Mouse (Mus musculus) neural tube, embryonic 12.5 days (tissue): ENCODE measurements at regions not wholly inside any gene's neighbourhood (a gene's known extent, or its start where the extent isn't known, plus 50 kb on each side); places are given as distances from the start of the nearest gene placed in this dataset.
A peak's percentile ranks its signal among the peaks of the same experiment; 100 is the strongest.

ENCODE experiments used
- ATAC-seq: fragments of 200-750 bp; cut with Nextera tagmentation; 2 replicates; pipeline ENCODE4 v1.8.0; 2017; ENCODE audit warnings: low read depth, mild to moderate bottlenecking, moderate TSS enrichment, moderate library complexity; ENCODE audit not compliant: low FRiP score
- H3K27ac ChIP-seq: fragments of 300-500 bp; sonication (generic); 2 replicates; pipeline ENCODE4 v1.5.1; 2016
- H3K27me3 ChIP-seq: fragments of 300-500 bp; sonication (generic); replicated peaks from 2 replicates; pipeline ENCODE4 v1.6.1; 2016; ENCODE audit warnings: mild to moderate bottlenecking
- H3K36me3 ChIP-seq: fragments of 300-500 bp; sonication (generic); 2 replicates; pipeline ENCODE4 v1.6.1; 2016; ENCODE audit warnings: mild to moderate bottlenecking
- H3K4me1 ChIP-seq: fragments of 300-500 bp; sonication (generic); 2 replicates; pipeline ENCODE4 v1.6.1; 2016
- H3K4me2 ChIP-seq: fragments of 300-500 bp; sonication (generic); replicated peaks from 2 replicates; pipeline ENCODE4 v1.6.1; 2016; ENCODE audit warnings: mild to moderate bottlenecking
- H3K4me3 ChIP-seq: fragments of 300-500 bp; sonication (generic); 2 replicates; pipeline ENCODE4 v1.5.1; 2016
- H3K9ac ChIP-seq: fragments of 300-500 bp; sonication (generic); 2 replicates; pipeline ENCODE4 v1.6.1; 2016; ENCODE audit warnings: mild to moderate bottlenecking
- H3K9me3 ChIP-seq: fragments of 300-500 bp; sonication (generic); 2 replicates; pipeline ENCODE4 v1.6.1; 2016; ENCODE audit warnings: mild to moderate bottlenecking
- WGBS: fragments of 180-500 bp; shearing (Covaris S2); methylation state at CpG from one replicate; pipeline ENCODE4 v1.1.7; 2016; 5-methylcytosine and 5-hydroxymethylcytosine counted together

DNA sequence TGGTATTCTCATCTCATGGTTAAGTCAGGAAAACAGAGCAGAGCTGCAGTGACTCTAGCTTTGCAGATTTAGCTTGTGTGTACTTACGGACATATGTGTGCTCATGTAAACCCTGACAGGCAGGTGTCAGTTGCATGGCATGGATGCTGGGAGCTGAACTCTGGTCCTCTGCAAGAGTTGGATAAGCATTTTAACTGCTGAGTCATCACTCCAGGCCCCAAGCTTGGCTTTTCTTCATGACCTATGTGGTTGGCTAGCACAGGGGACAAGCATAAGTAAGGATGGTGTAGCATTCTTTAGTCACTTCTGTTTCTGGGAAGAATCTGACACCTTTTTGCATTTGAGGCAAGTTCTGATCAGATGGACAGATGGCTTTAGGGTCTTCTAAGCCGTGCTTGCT is 120.1 kb upstream of the Sox4 start:
- H3K4me2 ChIP-seq = no peak overlapping the region
- H3K9ac ChIP-seq = no peak overlapping the region
- WGBS = 92% methylated on average over 2 of the region's 2 CpGs
- H3K9me3 ChIP-seq = no peaks in the 10 kb centered on the region
- no peak overlapping the region for H3K27ac ChIP-seq
- no peaks in the 10 kb centered on the region for H3K36me3 ChIP-seq
- ATAC-seq = no peak
- H3K4me3 ChIP-seq = no peak overlapping the region
- no peaks in the 10 kb centered on the region for H3K27me3 ChIP-seq
- H3K4me1 ChIP-seq = no peaks in the 10 kb centered on the region

DNA sequence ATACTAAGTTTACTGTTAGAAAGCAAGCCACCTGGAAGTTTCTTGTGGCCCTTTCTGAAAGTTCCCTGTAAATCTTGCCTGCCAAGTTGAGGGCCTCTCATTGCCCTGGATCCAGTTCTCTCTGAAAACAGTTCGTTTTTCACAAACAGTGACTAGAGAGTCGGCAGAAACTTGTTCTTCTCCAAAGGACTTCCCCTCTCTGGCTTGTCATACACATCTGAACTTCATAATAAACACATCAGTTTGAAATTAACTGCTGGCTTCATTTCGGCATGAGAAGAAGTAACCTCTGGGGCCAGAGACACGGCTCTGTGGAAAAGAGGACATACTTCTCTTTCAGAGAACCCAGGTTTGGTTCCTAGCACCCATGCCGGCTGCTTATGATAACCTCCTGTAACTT is 110.4 kb upstream of the Sox4 start:
- 89% methylated on average over 5 of the region's 5 CpGs for WGBS
- no peak overlapping the region for H3K9ac ChIP-seq
- ATAC-seq = no peak

DNA sequence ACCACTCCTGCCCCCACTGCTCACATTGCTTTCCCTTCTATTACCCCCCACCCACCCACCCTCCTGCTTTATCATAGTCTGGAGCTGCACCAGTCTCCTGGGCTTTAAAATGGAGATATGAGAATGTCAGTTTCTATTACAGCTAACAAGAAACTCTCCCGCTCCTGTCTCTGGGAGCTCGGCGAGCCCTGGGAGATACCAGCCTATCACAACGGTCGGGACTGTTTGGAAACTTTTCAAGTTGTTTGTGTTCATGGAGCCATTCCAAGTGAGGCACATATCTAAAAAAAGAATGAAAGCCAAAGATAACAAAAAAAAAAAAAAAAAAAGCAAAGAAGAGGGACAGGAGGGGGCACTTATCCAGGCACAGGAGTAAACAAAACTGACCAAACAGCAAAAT is 105.2 kb upstream of the Sox4 start:
- Histone ChIP-seq H3K27ac (no peak overlapping the region), H3K4me1 (no peaks in the 10 kb centered on the region), H3K4me3 (no peak overlapping the region), H3K27me3 (no peaks in the 10 kb centered on the region), H3K36me3 (no peaks in the 10 kb centered on the region), H3K9me3 (no peaks in the 10 kb centered on the region), H3K9ac (no peak overlapping the region), H3K4me2 (no peak overlapping the region)
- WGBS = 84% methylated on average over 5 of the region's 5 CpGs
- no peak for ATAC-seq

More for the DNA sequence above, 110.4 kb upstream of the Sox4 start:
- H3K4me1 ChIP-seq = no peaks in the 10 kb centered on the region
- no peaks in the 10 kb centered on the region for H3K36me3 ChIP-seq
- no peak overlapping the region for H3K4me3 ChIP-seq
- no peaks in the 10 kb centered on the region for H3K27me3 ChIP-seq
- no peak overlapping the region for H3K4me2 ChIP-seq
- H3K9me3 ChIP-seq = no peaks in the 10 kb centered on the region
- no peak overlapping the region for H3K27ac ChIP-seq

DNA sequence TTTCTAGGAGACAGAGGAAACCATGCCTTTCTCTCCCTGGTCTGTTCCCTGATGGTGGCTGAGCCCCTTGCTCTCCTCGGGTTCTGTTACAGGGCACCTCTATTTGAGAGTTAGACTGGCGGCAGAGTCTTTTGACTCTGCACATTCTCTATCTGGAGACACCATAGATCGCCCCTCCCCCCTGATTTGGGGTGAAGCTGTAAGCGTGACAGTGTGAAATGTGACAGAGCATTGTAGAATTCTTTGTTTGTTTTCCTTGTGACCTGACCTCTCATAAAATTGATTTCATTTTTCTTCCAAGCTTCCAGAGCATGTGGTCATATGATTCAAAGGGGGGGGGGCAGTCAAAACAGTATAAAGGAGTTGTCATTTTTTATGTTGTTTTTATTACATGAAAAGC is 96.2 kb upstream of the Sox4 start:
- Histone ChIP-seq H3K4me2 (no peak overlapping the region), H3K4me1 (peaks cover 13% of the 10 kb centered on the region; the same call in 1 of the 2 replicates), H3K9ac (no peak overlapping the region), H3K27me3 (no peaks in the 10 kb centered on the region), H3K36me3 (no peaks in the 10 kb centered on the region), H3K9me3 (no peaks in the 10 kb centered on the region), H3K27ac (no peak overlapping the region), H3K4me3 (no peak overlapping the region)
- 38% methylated on average over 4 of the region's 4 CpGs for WGBS
- ATAC-seq = peak; percentile 44; the same call in 1 of the 2 replicates

DNA sequence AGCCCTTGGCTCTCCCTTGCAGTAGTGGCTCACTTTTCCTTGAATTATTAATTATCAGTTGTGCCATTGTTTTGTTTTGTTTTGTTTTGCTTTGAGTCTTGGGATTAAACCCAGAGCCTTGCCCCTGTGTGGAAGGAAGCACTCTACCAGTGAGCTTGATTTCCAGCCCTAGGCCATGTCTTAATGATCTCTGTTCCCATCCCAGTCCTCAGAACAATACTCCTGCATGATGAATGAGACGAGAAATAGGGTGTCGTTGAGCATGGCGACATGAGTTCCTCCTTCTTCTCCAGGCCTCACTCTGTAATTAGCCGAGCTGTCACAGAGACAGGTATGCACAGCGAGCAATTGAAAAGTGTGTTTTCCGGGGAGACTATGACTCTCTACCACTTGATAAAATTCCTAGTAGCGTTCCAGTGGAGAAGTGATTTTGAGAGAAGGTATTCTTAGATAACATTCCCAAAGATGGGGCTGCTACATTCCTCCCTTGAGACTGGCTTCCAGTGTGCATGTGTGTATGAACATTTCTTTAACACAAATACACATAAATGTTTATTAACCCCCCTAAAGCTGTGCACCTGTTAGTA is 95.6 kb upstream of the Sox4 start:
- H3K9me3 ChIP-seq = no peaks in the 10 kb centered on the region
- no peak overlapping the region for H3K9ac ChIP-seq
- 47% methylated on average over 7 of the region's 7 CpGs for WGBS
- no peaks in the 10 kb centered on the region for H3K36me3 ChIP-seq
- H3K4me1 ChIP-seq = peaks cover 13% of the 10 kb centered on the region; the same call in 1 of the 2 replicates
- no peaks in the 10 kb centered on the region for H3K27me3 ChIP-seq
- no peak overlapping the region for H3K4me2 ChIP-seq
- no peak overlapping the region for H3K27ac ChIP-seq
- ATAC-seq = no peak
- H3K4me3 ChIP-seq = no peak overlapping the region

DNA sequence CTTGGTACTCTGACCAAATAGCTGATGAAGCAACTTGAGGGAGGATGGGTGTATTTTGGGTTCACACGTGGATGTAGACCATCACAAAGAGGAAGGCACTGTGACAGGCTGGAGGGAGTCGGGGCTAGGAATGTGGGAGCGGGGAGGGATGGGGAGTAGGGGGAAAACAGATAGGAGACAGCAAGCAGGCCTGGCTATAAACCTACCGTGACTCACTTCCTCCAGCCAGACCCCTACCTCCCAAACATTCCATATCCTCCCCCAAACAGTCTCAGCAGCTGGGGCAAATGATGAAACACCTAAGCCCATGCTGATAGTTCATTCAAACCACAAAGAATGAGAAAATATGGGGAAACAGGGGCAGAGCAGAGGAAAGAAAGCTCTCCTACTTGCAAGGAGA is 91.1 kb upstream of the Sox4 start:
- H3K36me3 ChIP-seq = no peaks in the 10 kb centered on the region
- ATAC-seq = no peak

DNA sequence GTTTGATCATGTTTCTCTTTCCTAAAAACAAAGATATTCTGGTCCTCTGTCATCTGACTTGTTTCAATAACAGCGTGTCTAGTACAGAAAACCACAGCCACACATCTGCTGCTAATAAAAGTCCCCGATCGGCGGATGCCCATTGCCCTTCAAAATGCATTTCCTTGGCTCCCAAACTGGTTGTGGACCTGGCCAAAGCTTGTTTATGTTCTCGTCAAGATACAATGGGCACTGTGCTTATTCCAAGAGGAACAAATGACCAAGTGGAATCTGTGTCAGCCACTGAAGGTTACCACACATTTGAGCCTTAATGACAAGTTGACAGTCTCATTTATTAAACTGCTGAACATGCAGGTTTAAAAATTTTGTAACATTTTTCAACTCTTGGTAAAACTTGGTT is 86.8 kb upstream of the Sox4 start:
- H3K4me2 ChIP-seq = no peak overlapping the region
- 87% methylated on average over 5 of the region's 5 CpGs for WGBS
- no peaks in the 10 kb centered on the region for H3K27me3 ChIP-seq
- no peaks in the 10 kb centered on the region for H3K4me1 ChIP-seq
- no peaks in the 10 kb centered on the region for H3K9me3 ChIP-seq
- no peak for ATAC-seq
- H3K4me3 ChIP-seq = no peak overlapping the region
- H3K9ac ChIP-seq = no peak overlapping the region
- no peaks in the 10 kb centered on the region for H3K36me3 ChIP-seq
- H3K27ac ChIP-seq = no peak overlapping the region

More for the DNA sequence above, 91.1 kb upstream of the Sox4 start:
- 64% methylated on average over 4 of the region's 4 CpGs for WGBS
- Histone ChIP-seq H3K27me3 (no peaks in the 10 kb centered on the region), H3K9ac (no peak overlapping the region), H3K4me3 (no peak overlapping the region), H3K4me1 (peaks cover 13% of the 10 kb centered on the region; the same call in 1 of the 2 replicates), H3K9me3 (no peaks in the 10 kb centered on the region), H3K27ac (no peak overlapping the region), H3K4me2 (no peak overlapping the region)

DNA sequence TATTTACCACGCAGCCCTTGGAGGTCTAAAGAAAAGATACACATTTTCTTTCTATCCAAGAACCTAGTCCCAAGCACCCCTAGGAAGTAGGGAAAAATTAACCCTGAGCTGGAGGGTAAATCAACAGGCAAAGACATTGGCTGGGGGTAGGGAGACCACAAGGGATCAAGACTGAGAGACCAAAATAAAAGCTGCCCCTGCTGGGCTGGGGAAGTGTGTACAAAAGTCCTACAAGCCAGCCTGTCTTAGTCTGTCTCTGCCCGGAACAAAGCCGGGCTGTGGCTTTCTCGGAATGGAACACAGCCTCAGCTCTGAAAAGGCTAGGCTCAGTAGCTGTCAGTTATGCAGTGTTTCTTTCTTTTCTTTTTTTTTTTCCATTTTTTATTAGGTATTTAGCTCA is 81.4 kb upstream of the Sox4 start:
- H3K27me3 ChIP-seq = no peaks in the 10 kb centered on the region

DNA sequence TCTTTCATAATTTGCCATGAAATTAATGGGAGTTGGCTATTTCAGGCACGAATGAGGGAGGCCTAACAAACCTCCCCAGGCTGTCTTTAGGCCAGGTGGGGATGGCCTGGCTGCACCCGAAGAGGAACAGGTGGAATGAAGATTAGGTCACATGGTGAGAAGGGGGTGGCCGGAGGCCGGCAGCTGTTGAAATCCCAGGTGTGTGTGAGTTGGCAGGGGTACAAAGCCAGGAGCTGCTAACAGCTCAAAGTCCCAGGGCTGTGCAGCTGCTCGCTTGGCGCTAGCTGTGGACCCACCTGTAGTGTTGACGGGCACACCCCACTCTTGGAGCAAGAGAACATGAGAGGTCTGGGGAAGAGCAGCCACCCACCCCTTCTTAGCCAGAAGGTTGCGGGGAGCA is 80.9 kb upstream of the Sox4 start:
- 61% methylated on average over 8 of the region's 8 CpGs for whole genome bisulfite sequencing
- Histone ChIP-seq H3K4me3 (no peak overlapping the region), H3K36me3 (no peaks in the 10 kb centered on the region)

More for the DNA sequence above, 81.4 kb upstream of the Sox4 start:
- Histone ChIP-seq H3K4me1 (peaks cover 4% of the 10 kb centered on the region; the same call in 1 of the 2 replicates), H3K27ac (no peak overlapping the region), H3K9me3 (no peaks in the 10 kb centered on the region), H3K36me3 (no peaks in the 10 kb centered on the region), H3K4me2 (no peak overlapping the region), H3K9ac (no peak overlapping the region), H3K4me3 (no peak overlapping the region)
- 33% methylated on average over 4 of the region's 4 CpGs for WGBS
- peak; percentile 63; the same call in 1 of the 2 replicates for ATAC-seq

DNA sequence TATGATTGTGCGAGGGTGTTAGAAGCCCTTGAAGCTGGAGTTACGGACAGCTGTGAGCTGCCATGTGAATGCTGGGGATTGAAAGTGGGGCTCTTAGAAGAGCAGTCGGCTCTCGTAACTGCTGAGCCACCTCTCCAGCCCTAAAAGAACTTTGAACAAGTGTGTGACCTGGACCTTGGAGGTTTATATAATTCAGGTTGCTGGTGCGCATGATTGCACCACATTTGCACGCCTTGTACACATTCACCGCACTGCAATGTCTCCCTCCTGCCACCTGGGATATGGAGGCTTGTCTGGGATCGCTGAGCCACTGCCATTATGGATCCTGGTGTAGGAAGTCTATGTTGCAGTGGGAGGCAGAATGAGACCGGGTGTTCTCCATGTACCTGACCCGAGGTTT is 73.6 kb upstream of the Sox4 start:
- Histone ChIP-seq H3K36me3 (no peaks in the 10 kb centered on the region), H3K27ac (no peak overlapping the region), H3K9me3 (no peaks in the 10 kb centered on the region), H3K9ac (no peak overlapping the region), H3K4me3 (no peak overlapping the region), H3K4me1 (no peaks in the 10 kb centered on the region), H3K27me3 (no peaks in the 10 kb centered on the region), H3K4me2 (no peak overlapping the region)
- WGBS = 91% methylated on average over 10 of the region's 10 CpGs
- no peak for ATAC-seq

More for the DNA sequence above, 80.9 kb upstream of the Sox4 start:
- H3K9me3 ChIP-seq = no peaks in the 10 kb centered on the region
- no peak overlapping the region for H3K4me2 ChIP-seq
- H3K27ac ChIP-seq = no peak overlapping the region
- H3K9ac ChIP-seq = no peak overlapping the region
- H3K4me1 ChIP-seq = peaks cover 4% of the 10 kb centered on the region; the same call in 1 of the 2 replicates
- no peak; the same call in 1 of the 2 replicates for ATAC-seq
- H3K27me3 ChIP-seq = no peaks in the 10 kb centered on the region

DNA sequence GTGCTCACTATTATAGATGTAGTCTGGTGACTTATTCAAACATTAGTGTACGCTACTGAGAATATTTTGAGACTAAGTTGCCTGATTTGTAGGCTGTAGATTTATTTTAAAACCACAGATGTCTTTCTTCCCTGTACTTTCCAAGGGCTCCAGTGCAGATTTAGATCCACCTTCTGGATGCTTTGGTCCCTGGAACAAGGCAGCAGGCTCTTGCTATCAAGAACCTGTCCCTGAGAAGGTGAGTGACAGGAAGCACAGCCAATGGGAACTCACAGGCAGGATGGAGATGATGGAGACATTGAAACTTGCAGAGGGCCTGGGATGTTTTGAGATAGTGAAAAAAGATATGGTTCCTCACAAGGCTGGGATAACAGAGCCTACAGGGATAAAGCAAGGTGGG is 70.0 kb upstream of the Sox4 start:
- Histone ChIP-seq H3K27ac (no peak overlapping the region), H3K4me3 (no peak overlapping the region), H3K27me3 (no peaks in the 10 kb centered on the region), H3K9ac (no peak overlapping the region), H3K36me3 (no peaks in the 10 kb centered on the region), H3K4me2 (no peak overlapping the region), H3K9me3 (no peaks in the 10 kb centered on the region), H3K4me1 (no peaks in the 10 kb centered on the region)
- no peak for ATAC-seq
- 91% methylated on average over 1 of the region's 1 CpGs for WGBS

DNA sequence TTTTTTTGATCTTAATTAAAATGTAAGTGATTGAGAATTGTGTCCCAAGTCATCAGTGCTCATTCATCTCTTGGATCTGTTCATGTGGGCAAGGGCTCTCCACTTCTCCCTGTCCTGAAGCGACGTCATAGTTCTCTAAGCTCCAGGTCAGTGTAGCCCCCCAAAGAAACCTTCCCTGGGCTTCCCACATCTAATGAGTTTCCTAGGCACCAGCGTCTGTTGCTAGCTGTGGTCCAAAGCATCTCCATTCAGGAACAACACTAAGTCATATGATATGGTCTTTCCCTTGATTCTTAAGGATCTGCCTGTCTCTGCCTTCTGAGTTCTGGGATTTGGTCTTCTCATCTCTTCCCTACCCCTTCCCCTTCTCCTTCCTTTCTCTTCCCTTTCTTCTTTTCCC is 66.3 kb upstream of the Sox4 start:
- Histone ChIP-seq H3K27ac (no peak overlapping the region), H3K4me1 (peaks cover 9% of the 10 kb centered on the region; the same call in 1 of the 2 replicates), H3K9ac (no peak overlapping the region), H3K27me3 (no peaks in the 10 kb centered on the region), H3K4me2 (no peak overlapping the region), H3K9me3 (no peaks in the 10 kb centered on the region), H3K36me3 (no peaks in the 10 kb centered on the region), H3K4me3 (no peak overlapping the region)
- WGBS = 90% methylated on average over 3 of the region's 3 CpGs
- ATAC-seq = no peak

DNA sequence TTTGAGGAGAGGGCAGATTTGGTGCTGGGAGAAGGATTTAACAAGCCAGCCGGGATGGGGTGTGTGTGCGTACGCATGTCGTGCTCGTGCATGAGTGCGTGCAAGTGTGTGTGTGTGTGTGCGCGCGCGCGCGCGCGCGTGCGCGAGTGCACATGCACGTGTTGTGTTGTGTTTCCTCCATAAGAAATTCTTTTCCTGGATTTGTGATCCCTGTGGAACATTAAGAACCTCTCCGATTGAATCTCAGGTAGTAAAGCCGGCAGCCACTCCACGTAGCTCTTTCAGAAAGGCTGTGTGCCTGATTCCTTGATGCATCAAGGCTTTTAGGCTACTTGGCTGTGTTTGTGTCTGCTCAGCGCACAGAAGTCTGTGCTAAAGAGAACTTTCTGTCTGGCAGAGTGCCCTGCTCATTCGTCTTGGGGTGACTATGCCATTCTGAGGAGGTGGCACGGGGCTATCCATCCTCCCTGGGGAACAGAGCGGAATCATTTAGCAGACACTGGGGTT is 62.7 kb upstream of the Sox4 start:
- H3K36me3 ChIP-seq = no peaks in the 10 kb centered on the region
- H3K4me2 ChIP-seq = peak overlapping the region; percentile 53
- H3K4me1 ChIP-seq = peaks cover 23% of the 10 kb centered on the region; the same call in 1 of the 2 replicates
- H3K27me3 ChIP-seq = no peaks in the 10 kb centered on the region
- WGBS = 71% methylated on average over 25 of the region's 25 CpGs
- no peak overlapping the region; the same call in 1 of the 2 replicates for H3K4me3 ChIP-seq
- H3K27ac ChIP-seq = peak overlapping the region; percentile 61
- H3K9ac ChIP-seq = peak overlapping the region; percentile 6; the same call in 1 of the 2 replicates
- no peaks in the 10 kb centered on the region for H3K9me3 ChIP-seq
- ATAC-seq = peak; percentile 44; the same call in 1 of the 2 replicates
